Mouse (Mus musculus) cortical plate, adult 2 months (tissue): Measurements from ENCODE around the gene Cfap58.

Experiments
- CTCF ChIP-seq: fragments of 200-500 bp; IDR thresholded peaks from 2 replicates; pipeline ENCODE4 v1.5.1; 2011; ENCODE audit warnings: mild to moderate bottlenecking, control low read depth, low read length; ENCODE audit not compliant: insufficient read depth; ENCODE audit errors: extremely low read depth
- POLR2A ChIP-seq: fragments of 200-500 bp; IDR thresholded peaks from 2 replicates; pipeline ENCODE4 v1.6.1; 2011; ENCODE audit warnings: mild to moderate bottlenecking, low read length, control low read depth; ENCODE audit not compliant: insufficient read depth; ENCODE audit errors: extremely low read depth

DNA sequence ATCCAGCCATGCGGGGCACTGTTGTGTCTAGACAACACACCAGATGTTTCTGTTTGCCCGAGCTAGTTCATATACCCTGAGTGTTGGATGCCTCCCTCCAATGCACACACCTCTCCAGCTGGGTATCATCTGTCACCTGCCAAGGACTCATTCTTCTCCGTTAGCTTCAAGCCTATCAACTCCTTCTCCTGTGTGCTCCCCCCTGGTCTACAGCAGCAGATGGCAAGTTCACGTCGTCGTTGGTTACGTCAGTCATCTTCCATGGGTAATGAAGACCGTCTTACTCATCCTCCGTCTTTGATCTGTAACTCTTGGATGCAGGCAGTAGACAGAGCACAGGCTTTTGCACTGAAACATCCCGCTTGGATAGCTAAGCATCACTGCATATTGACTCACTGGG, 42.8 kb downstream of the Cfap58 start:
- TF ChIP-seq CTCF (no peak), POLR2A (no peak)
